Mouse (Mus musculus): ENCODE results near the gene Myo16.

Gene Myo16

GRCm38 (mm10) chr8:10153611-10154438 lies at the start of gene Myo16:
Gene Myo16, plus strand, starts transcription at chr8:10153911.
- in situ Hi-C loops (cut with MboI; ENCODE audit: low sequenced_read_pairs): no loop called here

GRCm38 (mm10) chr8:10108516-10109271 lies 45.0 kb upstream of the Myo16 start:
- in situ Hi-C loops (cut with MboI; ENCODE audit: low sequenced_read_pairs): no loop called here

DNA sequence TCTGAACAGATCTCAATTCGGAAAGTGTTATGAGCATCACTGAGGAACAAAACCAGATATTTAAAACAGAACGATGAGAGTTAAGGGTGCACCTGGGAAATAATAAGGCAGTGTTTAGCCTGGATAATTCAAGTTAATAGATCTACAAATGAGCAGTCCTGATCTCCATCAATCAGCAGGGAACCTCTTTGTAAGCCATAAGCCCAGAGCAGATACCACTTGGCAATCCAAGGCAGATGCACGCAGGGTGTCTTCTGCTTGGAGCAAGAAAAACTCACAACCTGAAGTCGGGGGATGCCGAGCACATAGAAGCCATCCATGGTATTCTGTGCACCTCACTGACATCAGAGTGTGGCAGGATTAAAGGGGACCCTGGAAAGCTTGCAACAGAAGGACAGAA lies 31.0 kb upstream of the Myo16 start:
- in situ Hi-C loops (cut with MboI; ENCODE audit: low sequenced_read_pairs): no loop called here

- in situ Hi-C loops (cut with MboI; ENCODE audit: low sequenced_read_pairs): no loop called here
Measured at GRCm38 (mm10) chr8:10123412-10123811, 30.3 kb upstream of the Myo16 start.

DNA sequence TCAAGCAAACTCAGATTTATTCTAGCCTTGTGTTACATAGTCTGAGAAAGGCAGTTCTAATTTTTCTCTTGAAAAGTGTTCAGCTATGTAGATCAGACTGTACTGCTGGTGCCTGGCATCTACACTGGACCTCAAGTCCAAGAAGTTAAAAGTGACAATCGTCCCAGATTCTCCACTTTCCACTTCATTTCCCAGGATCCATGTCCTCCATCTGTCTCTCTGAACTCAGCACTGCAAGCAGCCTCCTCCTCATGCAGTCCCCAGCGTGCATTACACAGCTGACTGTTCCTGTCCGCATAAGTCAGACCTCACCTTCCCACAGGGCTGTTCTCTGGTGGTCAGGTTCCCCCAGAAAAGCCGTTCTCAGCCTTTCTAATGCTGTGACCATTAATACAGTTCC lies 28.0 kb upstream of the Myo16 start:
- in situ Hi-C loops (cut with MboI; ENCODE audit: low sequenced_read_pairs): no loop called here

GRCm38 (mm10) chr8:10130513-10131414 lies 22.9 kb upstream of the Myo16 start:
- in situ Hi-C loops (cut with MboI; ENCODE audit: low sequenced_read_pairs): no loop called here

- in situ Hi-C loops (cut with MboI; ENCODE audit: low sequenced_read_pairs): no loop called here
Measured at GRCm38 (mm10) chr8:10139536-10139935, 14.2 kb upstream of the Myo16 start.

DNA sequence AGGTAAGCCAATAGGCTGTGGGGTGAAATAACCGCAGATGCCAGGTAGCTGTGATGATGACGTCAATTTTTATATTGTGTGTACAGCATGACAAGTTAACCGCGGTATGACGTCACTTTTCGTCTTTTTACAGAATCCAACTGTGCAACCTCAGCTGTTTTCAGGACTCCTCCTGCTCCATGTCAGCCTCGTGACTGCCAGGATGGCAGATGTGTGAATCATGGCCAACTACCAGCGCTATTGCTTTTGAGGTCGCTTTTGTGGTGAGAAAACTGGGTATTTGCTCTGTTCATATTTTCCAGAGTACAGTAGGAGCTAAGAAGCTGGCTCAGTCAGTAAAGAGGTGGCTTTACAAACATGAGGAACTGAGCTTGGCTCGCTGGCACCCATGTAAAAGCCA lies 9.8 kb upstream of the Myo16 start:
- in situ Hi-C loops (cut with MboI; ENCODE audit: low sequenced_read_pairs): no loop called here

DNA sequence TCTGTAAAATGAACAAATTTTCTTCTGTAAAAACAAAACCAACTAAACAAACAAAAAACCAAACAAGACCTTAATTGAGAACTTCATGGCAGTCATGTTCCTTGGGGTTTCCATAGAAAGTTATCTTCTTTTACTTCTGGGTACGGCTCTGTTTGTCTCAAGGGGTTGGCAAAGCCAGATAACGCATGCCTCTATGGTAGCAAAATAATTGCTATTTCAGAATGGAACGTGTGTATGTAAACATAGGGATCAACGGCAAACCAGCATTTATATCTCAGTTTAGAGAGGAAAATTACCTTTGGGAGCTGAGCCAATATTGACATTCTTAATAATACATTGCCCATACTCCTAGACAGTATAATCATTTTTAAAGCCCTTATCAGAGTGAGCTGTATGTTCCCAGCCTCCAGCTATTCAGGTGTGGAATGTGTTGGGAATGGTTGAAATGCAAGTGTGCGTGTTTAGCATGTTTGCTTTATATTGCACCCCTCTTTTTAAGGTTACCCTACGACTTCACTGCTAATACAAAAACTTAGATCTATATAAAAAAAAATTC lies 1.9 kb upstream of the Myo16 start:
- in situ Hi-C loops (cut with MboI; ENCODE audit: low sequenced_read_pairs): no loop called here

DNA sequence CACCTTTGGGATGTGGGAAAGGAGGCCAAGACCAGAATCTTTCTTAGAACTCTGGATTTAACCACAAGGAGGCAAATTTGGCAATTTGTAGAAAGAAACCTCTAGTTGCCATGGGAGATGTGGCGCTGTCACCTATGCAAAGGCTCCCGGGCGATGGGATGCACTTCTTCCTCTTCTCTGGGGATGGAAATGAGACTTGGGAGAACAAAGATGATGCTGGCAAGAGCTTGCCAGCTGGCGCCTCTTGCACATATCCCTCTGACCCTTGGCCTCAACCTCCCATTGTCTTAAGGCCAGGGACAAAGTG lies 681 bp downstream of the Myo16 start:
- in situ Hi-C loops (cut with MboI; ENCODE audit: low sequenced_read_pairs): no loop called here

DNA sequence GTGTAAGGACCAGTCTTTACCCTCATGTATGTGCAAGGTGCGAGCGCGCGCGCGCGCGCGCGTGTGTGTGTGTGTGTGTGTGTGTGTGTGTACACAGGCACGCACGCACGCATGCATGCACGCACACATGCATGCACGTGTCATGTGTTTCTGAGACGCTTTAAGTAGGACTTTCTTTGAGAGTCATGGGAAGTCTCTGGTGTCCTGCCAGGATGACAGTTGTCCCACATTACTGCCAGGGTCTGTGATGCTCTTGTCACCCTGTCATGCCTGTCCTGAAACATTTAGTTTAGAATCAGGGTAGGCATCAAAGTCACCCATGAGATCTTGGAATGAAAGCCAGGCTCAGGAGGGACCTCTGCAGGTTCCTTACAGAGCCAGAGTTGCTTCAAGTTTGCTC lies 1.4 kb downstream of the Myo16 start:
- in situ Hi-C loops (cut with MboI; ENCODE audit: low sequenced_read_pairs): no loop called here

DNA sequence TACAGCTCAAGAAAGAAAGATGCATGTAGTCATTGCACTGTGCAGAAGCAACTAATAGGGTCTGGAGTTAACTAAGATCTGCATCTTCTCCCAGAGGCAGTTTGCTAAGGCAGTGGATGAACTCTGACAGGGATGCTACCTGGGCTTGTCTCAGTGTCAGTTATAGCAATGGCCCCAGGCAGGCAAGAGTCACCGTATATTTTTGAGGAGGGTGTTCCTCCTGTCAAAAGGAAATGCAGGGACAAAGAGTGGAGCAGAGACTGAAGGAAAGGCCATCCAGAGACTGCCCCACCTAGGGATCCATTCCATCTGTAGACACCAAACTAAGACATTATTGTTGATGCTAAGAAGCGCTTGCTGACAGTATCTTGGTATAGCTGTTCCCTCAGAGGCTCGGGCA lies 7.4 kb downstream of the Myo16 start:
- in situ Hi-C loops (cut with MboI; ENCODE audit: low sequenced_read_pairs): no loop called here

DNA sequence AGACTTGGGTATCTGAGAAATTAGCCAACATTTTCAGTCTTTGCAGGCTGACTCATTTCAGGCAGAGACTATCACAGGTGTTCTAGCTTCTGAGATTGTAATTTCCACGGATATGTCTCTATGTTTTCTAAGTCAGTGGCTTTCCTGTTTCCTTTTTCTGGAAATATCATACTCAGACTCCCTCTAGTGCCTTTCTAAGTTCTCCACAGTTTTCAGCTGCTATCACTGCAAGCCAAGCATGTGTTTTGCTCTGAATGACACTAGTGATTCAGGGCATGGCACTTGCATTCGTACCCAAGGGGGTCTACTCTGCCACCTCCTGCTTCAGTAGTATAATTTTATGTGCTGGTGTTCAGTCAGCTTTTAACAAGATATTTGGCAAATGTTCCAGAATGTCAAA lies 11.2 kb downstream of the Myo16 start:
- in situ Hi-C loops (cut with MboI; ENCODE audit: low sequenced_read_pairs): no loop called here

DNA sequence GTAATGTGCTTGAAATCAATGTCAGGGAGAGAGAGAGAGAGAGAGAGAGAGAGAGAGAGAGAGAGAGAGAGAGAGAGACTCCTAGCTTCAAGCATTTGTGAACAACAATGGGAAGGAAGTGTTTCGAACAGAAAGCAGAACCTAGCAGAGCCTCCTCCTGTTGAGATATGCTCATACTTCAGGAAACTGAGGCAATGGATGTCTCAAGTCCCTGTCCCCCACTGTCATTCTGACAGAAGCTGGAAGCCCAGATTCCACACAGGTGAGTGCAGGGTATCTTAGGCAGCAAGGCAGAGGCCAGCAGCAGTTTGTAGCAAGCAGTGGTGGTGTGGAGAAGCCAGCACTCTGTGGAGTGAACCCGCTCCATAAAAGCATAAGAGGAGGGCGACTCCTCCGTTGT lies 14.6 kb downstream of the Myo16 start:
- in situ Hi-C loops (cut with MboI; ENCODE audit: low sequenced_read_pairs): no loop called here

GRCm38 (mm10) chr8:10169894-10170293 lies 16.2 kb downstream of the Myo16 start:
- in situ Hi-C loops (cut with MboI; ENCODE audit: low sequenced_read_pairs): no loop called here

- in situ Hi-C loops (cut with MboI; ENCODE audit: low sequenced_read_pairs): no loop called here
Measured at GRCm38 (mm10) chr8:10171321-10171720, 17.6 kb downstream of the Myo16 start.

DNA sequence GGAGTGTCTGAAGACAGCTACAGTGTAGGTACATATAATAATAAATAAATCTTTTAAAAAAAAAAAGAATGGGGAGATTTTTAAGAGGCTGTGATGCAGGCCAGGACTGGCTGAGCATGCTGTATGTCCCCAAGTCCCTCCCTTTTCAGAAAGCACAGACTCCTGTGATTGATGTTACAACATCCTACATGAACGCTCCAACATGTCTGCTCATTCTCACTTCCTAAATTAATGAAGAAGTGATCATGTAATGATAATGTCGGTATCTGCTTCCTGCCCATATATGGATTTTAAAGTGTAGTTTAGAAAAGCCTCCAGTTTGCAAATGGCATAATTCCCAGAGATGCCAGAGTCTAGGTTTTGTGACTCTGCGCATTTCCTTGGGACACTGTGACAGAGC lies 18.6 kb downstream of the Myo16 start:
- in situ Hi-C loops (cut with MboI; ENCODE audit: low sequenced_read_pairs): no loop called here

DNA sequence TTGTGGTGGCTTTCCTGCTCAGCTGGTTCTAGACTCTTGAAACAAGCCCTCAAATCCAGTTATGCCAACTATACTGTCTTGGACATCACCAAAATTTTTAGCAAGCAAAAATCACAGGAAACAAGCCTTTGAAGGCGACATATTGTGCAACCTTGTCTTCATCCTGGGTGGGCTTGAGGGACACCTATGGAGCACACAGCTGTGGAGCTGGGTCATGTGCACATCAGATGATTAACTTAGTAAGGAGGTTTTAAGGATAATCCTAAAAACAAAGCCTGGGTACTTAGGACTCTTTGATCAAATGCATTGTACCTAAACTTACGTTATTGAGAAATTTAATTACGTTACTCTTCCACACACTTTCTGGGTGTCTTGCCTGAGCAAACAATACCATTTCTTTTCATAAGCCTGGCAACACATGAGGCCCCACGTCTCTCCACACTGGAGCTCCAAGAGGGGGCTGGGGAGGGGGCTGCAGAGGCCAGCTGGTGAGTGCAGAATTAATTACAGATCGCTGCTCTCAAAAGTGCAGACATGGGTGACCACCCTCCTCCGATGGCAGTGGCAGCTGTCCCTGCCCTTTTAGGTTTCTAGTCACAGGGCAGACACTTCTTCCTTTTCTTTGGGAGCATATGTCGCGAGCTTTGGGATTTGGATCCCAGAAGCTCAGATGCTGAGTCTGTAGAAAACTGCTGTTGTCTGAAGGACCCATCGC lies 19.5 kb downstream of the Myo16 start:
- in situ Hi-C loops (cut with MboI; ENCODE audit: low sequenced_read_pairs): no loop called here

DNA sequence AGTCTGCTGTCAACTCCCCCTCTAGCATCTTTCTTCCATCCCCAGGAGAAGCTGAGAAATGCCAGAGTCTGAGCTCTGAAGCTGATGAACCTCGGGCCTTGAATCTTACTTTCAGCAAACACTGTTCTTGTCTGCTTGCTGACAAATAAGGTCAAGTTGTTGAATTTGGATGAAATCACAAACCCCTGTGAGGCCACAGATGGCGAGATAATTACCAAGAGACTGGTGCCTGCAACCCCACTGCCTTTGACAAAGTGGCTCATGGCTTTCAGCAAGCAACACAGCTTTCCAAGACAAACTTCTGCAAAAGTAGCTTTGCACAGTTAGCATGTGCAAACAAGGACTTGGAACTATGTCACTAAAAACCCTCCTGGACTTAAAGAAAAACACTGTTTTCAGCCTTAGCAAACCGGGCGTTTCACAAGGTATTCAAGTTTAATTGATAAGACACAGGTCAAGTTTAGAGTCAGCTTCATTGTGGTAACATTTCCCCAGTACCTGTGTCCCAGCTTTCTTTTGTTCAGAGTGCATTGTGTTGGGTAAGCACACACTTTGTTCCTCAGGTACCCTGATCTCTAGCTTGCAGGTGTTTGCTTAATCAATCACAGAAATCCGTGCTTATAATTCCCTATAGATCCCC lies 20.6 kb downstream of the Myo16 start:
- in situ Hi-C loops (cut with MboI; ENCODE audit: low sequenced_read_pairs): no loop called here
